Mouse (Mus musculus) spleen, postnatal 36 days (tissue): ENCODE data around the gene Car4.

Experiments
- DNase-seq, 2 experiments: peaks; one replicate each; pipeline ENCODE4 v3.0.0; 2022; ENCODE audit warnings: low spot score in 2 of 2, mixed read lengths in 1 of 2

The Car4 gene

DNA sequence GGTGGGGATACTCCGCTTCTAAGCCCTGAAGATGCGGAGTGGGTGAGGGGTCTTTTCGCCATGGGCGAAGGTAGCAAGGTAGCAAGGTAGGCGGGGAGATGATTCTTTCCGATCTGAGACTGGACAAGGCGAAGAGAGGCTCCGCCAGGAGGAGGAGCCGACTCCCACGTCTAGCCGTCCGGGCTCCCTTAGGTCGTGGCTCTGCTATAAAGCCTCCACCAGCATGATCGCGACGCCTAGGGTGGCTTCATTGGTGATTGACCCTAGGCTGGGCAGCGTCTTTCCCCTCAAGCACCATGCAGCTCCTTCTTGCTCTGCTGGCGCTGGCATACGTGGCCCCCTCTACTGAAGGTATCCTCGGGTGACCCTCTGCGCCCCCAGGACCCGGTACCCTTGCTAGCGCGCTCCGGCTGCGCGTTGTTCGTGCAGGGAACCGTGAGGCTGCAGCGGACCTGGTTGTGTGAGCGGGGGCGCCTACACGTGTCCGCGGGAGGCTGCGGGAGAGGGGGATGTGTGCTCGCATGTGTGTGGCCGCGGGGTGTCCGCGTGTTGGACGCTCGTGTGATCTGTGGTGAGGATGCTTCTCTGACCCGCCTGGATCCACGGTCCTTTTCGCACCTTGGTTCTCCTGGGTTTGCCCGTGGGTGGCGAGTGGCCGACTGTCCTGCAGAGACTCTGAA, at the start of gene Car4:
Gene Car4 (plus strand): TSS at position 196 of the 680 bp plus-strand sequence.
- no peak for DNase-seq

DNA sequence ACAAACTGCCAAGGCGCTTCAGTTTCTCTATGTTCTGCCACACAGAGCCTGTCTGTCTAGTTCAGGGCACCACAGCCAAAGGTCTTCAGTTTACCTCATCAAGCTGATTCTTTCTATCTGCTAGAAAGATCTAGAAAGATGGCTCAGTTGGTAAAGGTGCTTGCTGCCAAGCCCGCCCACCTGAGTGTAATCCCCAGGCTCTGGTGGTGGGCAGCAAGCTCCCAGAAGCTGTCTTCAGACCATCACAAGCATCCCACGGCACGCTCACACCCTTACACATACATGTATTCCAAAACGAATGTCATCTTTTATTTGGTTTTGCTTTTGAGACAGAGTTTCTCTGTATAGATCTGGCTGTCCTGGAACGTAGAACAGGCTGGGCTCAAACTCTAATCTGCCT, 49.1 kb upstream of the Car4 start:
- no peak for DNase-seq

DNA sequence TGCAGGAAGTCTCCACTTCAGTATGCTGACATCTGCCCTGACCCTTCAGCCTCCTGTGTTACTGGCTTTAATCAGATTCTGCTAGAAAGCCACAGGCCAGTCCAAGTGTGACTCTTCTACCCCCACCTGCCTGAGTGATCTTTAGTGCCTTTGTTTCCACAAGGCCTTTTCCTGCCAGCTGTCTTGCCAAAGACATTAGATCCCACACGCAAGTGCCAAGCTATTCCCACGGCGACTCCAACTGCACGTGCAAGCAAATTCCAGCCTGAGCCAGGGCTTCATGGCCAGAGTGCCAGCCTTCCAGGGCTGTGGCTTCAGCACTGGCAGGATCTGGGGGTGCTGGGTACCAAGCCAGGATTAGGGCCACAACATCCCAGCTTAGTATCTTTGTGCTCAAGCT, 47.2 kb upstream of the Car4 start:
- no peak for DNase-seq

- DNase-seq = no peak
These were observed 42.9 kb upstream of the Car4 start for GRCm38 (mm10) chr11:84914673-84915072.

DNA sequence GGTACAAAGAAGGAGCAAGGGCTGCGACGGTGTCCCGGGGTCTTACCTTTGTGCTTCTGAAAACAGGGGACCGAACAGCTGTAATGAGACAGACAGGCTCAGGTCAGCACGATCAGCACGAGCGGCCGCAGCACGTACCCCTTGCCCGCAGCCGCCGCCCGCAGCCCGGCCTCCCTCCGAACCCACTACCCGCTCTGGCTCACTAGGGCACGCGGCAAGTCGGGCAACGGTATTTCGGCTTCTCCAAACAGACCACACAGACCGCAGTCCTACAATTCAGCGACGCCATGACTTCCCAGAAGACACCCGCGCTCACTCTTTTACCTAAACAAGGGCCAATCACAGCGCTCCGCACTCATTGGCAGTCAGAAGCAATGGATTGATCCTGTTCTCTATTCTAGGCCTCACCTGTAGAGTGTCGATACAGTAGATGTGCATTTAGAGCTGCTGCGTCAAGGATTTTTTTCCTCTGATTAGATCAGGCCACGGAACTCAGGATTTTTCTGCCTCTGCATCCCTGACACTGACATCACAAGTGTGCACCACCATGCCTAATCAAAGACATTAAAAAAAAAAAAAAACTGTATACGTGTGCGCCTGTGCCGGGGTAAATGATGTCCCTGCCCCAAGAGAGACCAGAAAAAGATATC, 41.4 kb upstream of the Car4 start, which contains the start of gene Znhit3:
Gene Znhit3 (minus strand): TSS at position 314 of the 650 bp plus-strand sequence.
- peak; percentile 80 to 85 for DNase-seq

GRCm38 (mm10) chr11:84916703-84917300, 40.8 kb upstream of the Car4 start:
- no peak for DNase-seq

DNA sequence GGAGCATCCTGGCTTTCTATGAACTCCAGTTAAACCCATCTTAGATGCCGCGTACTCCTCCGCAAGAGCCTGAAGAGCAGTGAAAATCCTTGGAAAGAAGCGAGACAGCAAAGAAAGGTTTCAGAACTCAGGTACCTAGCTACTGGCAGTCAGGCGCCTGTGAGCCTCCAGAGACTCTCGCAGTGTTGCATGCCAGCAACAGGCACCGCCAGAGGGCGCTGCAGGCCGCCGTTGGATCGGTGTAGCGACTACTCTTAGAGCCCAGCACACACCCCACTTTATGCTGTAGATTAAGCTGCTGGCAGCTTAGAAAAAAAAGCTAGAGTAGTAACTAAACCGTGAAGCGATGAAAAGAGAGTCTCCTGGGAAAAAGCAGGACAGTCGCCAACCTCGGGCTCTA, 39.2 kb upstream of the Car4 start:
- peak; percentile 67 to 77 for DNase-seq

GRCm38 (mm10) chr11:84919276-84919675, 38.3 kb upstream of the Car4 start:
- peak; percentile 26 to 48 for DNase-seq

DNA sequence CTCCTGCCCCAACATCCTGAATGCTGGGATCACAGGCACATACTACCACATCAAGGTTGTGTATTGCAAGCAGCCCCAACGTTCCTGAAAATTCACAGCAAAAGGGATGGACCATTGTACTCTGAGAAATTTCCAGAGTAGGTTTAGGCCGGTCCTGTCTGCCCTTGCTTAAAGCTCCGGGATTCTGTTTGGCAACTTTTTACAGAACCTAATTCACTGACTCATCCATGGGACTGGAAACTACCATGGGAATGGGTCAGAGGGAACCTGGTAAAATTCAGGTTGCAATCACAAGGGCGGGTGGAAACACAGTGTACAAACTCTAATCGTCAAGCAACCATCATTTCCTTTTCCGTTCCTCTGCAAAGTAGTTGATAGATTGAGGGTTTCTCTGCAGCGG, 37.6 kb upstream of the Car4 start:
- no peak for DNase-seq

DNA sequence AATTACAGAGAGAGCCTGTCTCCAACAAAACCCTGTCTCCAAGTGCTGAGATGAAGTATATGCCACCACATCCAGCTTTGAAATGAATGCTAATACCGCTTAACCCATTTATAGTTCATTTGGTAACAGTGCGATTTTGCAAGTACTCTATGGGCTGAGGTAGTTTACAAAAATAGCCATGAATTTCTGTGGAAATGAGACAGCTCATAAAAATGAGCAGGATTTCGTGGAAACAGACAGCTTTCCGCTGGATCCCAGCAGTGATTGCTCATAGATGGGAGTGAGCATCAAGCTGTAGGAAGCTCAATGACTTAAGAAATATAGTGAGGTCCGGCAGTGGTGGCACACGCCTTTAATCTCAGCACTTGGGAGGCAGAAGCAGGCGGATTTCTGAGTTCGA, 36.6 kb upstream of the Car4 start:
- no peak for DNase-seq

GRCm38 (mm10) chr11:84932261-84932660, 25.3 kb upstream of the Car4 start:
- no peak for DNase-seq

GRCm38 (mm10) chr11:84939508-84940053, 18.0 kb upstream of the Car4 start:
- no peak for DNase-seq

- no peak for DNase-seq
These were observed 17.4 kb upstream of the Car4 start for GRCm38 (mm10) chr11:84940140-84940539.

GRCm38 (mm10) chr11:84943948-84944347, 13.6 kb upstream of the Car4 start:
- peak in 1 of 2 experiments; percentile 3 for DNase-seq

GRCm38 (mm10) chr11:84944639-84945435, 12.7 kb upstream of the Car4 start:
- no peak for DNase-seq

- DNase-seq = no peak
These were observed 11.7 kb upstream of the Car4 start for GRCm38 (mm10) chr11:84945841-84946240.

GRCm38 (mm10) chr11:84947206-84947605, 10.4 kb upstream of the Car4 start:
- no peak for DNase-seq

DNA sequence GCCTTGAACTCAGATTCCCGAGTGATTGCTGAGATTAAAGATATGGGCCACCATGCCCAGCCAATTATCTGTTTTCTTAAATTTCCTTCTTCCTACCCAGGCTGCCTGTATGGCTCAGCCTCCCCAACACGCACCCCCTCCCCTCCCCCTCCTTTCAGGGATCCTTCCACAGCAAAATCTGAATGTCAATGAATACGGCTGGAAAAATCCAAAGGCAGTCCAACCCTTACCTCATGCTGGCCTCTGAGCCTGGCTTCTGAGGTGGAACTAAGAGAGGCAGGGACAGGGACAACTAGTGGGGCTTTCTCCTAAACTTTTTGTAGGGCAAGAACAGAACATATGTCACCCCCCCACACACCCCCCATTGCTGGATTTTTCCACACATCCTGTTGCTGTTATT, 9.5 kb upstream of the Car4 start:
- no peak for DNase-seq

DNA sequence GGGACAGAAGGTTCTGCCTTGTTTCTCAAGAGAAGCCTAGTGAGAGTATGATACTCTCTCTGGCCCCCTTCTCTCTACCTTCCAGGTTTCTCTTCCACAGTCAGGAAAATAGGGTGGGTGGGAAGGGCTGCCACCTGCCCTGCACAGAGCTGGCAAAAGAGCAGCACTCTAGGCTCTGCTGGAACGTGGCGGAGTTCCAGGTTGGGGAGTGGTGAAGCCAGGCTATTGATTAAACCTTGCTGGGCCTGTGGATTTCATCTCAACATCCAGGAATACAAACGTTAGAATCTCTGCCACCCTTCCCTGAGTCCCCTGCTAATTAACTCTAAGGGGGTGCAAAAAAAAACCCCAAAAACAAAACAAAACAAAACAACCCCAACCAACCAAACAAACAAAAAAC, 9.1 kb upstream of the Car4 start:
- no peak for DNase-seq

DNA sequence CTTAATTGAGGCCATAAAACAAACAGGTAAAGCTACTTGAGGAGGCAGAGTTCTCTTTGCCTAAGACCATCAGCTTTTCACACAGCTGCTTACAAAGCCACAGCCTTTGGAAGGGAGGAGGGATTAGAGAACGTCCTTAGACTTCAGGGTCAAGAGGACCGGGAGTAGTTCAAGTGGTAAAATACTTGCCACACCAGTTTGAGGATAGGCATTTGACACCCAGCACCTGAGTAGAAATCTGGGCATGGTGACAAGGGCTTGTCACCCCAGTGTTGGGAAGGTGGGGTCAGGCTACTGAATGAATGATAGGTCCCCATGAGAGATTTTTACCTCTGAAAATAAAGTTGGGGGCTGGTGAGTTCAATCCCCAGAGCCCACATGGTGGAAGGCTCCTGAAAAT, 5.0 kb upstream of the Car4 start:
- DNase-seq = no peak

DNA sequence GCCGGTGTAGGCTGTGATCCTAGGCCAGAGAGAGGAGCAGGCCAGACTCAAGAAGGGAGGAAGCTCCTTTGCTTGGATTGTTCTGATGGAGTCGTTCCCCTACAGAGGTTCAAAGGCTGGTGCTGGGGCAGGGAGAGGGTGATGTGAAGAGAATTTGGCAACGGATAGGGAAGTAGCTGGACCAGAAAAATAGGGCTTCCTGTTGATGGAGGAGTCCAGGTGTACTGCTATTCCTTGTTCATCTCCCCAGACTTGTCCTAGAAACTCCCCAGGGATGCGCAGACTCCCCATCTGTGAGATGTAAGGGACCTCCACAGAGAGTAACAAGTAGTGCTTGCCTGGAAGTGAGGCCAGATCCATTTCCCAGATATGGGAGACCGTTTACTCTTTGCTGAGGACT, 1.2 kb upstream of the Car4 start:
- DNase-seq = no peak

DNA sequence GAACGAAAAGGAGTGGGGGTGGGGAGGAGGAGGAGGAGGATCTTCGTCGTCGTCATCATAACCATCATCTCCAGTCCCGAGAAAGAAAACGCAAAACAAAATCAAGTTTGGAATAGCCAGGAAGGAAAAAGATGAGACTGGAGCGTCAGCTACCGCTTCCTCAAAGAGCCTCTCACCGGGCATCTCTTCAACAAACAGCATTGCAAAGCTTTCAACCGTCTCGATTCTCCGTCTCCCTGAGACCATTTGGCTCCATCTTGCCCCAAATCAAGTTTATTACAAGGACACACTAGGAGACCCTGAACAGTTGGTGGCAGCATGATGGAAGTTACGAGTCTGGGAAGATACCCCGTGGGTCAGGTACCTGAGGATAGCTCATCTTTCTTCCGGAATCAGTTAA, 415 bp upstream of the Car4 start:
- no peak for DNase-seq
